Mouse (Mus musculus) neutrophil, adult 59 days (primary cell): ENCODE measurements around the gene Olfr703. TPM values are rescaled to one million over a fixed set of nuclear protein-coding genes. Genes with fewer than 3 reads are reported as not detected.

Experiments
- total RNA-seq, 2 experiments: library from RNA; stranded (reverse); gene quantifications; 1 replicate in 1 of 2; 2 replicates in 1 of 2; pipeline ENCODE4 v1.2.4; 2023

The Olfr703 gene
- total RNA-seq, result not detected

DNA sequence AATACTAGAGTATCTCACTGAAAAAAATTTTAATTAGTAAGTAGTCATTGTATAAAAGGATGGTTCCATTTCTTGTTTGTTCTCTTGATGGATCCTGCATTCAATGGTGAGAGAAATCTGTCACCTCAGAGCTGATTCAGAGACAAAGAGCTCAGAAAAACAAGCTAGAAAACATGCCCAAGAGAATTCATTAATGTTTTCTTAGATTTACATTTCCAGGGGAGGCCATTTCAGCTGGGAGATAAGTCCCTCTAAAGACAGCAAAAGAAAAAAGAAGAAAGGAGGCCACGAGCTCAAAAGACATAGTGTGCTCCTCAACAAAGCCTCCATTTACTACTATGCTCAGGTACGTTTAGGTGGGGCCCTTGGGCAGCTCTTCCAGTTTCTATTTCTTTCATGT is at the start of gene Olfr703:
TSS of gene Olfr703 (plus strand) at position 301 of the 400 bp plus-strand sequence.

DNA sequence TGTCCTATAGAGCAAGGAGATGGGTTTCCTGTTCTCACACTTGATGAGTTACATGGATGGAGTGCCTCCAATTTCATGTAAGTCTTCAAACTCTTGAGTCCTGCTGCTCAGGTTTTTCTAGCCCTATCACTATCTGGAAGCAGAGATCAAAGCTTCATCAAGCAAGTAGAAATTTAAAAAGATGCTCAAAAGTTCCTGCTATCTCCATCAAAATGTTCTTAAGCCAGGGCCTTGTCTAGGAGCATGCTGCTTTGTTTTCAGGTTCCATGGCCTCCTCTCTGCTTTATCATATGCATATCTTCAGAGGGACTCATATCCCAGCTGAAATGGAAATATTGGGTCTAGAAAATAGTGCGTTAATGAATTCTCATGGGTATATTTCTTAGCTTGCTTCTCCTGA is 34.4 kb upstream of the Olfr703 start, which contains the start of gene Olfr700:
TSS of gene Olfr700 (minus strand) at position 101 of the 400 bp plus-strand sequence.

DNA sequence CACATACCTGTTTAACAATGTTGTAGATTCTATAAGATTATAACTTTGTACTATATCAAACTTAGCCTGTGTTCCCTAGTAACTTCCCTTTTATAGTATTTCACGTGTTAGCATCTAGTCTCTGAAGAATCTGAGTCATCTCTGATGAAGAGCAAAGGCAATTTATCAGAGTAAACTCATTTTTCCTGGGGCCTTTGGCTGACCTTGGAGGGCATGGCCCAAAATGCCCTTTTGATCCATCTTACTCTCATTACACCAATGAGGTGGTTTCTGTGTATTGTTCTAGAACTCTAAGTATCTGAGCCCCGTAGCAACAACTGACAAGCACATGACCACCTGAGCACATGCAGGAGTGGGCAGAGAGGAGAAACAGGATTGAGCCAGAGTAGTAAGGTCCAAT is 29.3 kb upstream of the Olfr703 start, which contains the start of gene Olfr701:
TSS of gene Olfr701 (plus strand) at position 301 of the 400 bp plus-strand sequence.

GRCm38 (mm10) chr7:106833793-106834192 is 9.4 kb upstream of the Olfr703 start, which contains the start of gene Olfr702:
Gene Olfr702 (minus strand): TSS chr7:106833893.

GRCm38 (mm10) chr7:106862885-106863284 is 19.7 kb downstream of the Olfr703 start, which contains the start of gene Olfr704:
Gene Olfr704 (plus strand): TSS chr7:106863185.

GRCm38 (mm10) chr7:106876791-106877190 is 33.6 kb downstream of the Olfr703 start, which contains the start of gene Olfr705:
Gene Olfr705 (minus strand): TSS chr7:106876891.

DNA sequence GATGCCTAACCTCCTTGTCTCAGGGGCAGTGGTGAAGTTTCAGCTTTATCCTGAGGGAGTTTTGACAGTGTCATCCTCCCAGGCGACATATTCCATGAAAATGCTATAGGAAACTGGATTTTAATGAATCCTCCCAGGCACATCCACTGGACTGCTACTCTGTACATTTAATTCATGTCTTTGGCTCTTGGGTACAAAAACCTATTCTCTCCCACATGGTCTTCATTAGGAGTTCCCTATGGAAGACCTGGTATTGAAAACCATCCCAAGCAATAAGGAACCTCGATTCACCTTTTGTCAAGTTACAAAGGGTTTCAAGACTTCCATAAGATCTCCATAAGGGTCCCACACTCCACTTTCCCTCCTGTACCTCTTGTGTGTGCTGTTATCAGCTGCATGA is 44.9 kb downstream of the Olfr703 start, which contains the start of gene Olfr706:
TSS of gene Olfr706 (minus strand) at position 101 of the 400 bp plus-strand sequence.

Other genes starting within 250 kb of the Olfr703 start
- not detected for gene Olfr693, start 162.8 kb upstream of the Olfr703 start, total RNA-seq
- gene Olfr694, start 151.5 kb upstream of the Olfr703 start, total RNA-seq, result not detected
- not detected for gene Olfr695, start 127.0 kb upstream of the Olfr703 start, total RNA-seq
- gene Olfr697, start 100.9 kb upstream of the Olfr703 start, total RNA-seq, result not detected
- gene Olfr698, start 88.0 kb upstream of the Olfr703 start, total RNA-seq, result not detected
- not detected for gene Olfr699, start 50.2 kb upstream of the Olfr703 start, total RNA-seq
- not detected for gene Olfr700, start 34.5 kb upstream of the Olfr703 start, total RNA-seq
- gene Olfr701, start 29.2 kb upstream of the Olfr703 start, total RNA-seq, result not detected
- not detected for gene Olfr702, start 9.5 kb upstream of the Olfr703 start, total RNA-seq
- gene Olfr704, start 19.8 kb downstream of the Olfr703 start, total RNA-seq, result not detected
- not detected for gene Olfr705, start 33.5 kb downstream of the Olfr703 start, total RNA-seq
- not detected for gene Olfr706, start 44.8 kb downstream of the Olfr703 start, total RNA-seq
- not detected for gene Olfr707, start 57.9 kb downstream of the Olfr703 start, total RNA-seq
- gene Olfr1532-ps1, start 64.6 kb downstream of the Olfr703 start, total RNA-seq, result not detected
- gene Olfr709-ps1, start 88.9 kb downstream of the Olfr703 start, total RNA-seq, result under 1 TPM; 0.07 to 0.22 TPM
- not detected for gene Olfr710, start 105.0 kb downstream of the Olfr703 start, total RNA-seq
- gene Olfr6, start 120.6 kb downstream of the Olfr703 start, total RNA-seq, result not detected
- gene Olfr711, start 132.1 kb downstream of the Olfr703 start, total RNA-seq, result not detected
- gene Olfr2, start 162.7 kb downstream of the Olfr703 start, total RNA-seq, result not detected
- not detected for gene Olfr713, start 187.8 kb downstream of the Olfr703 start, total RNA-seq
- gene Olfr714, start 227.6 kb downstream of the Olfr703 start, total RNA-seq, result not detected
- gene Olfr17, start 249.9 kb downstream of the Olfr703 start, total RNA-seq, result not detected